Mouse (Mus musculus) forebrain, embryonic 15.5 days (tissue): ENCODE measurements around the gene Cd300ld3. TPM values are rescaled to one million over a fixed set of nuclear protein-coding genes. Genes with fewer than 3 reads are reported as not detected.

Experiments used
- ATAC-seq: fragments of 200-750 bp; cut with Nextera tagmentation; replicated peaks from 2 replicates; pipeline ENCODE4 v1.8.0; 2017; ENCODE audit warnings: mild to moderate bottlenecking, moderate TSS enrichment, moderate library complexity
- H3K27ac ChIP-seq: fragments of 300-500 bp; sonication (generic); replicated peaks from 2 replicates; pipeline ENCODE4 v1.5.1; 2015; ENCODE audit warnings: mild to moderate bottlenecking, inconsistent platforms
- H3K27me3 ChIP-seq: fragments of 300-500 bp; sonication (generic); 2 replicates; pipeline ENCODE4 v1.6.1; 2015; ENCODE audit warnings: inconsistent platforms
- H3K36me3 ChIP-seq: fragments of 300-500 bp; sonication (generic); 2 replicates; pipeline ENCODE4 v1.6.1; 2015; ENCODE audit warnings: mild to moderate bottlenecking, inconsistent platforms
- H3K4me1 ChIP-seq: fragments of 300-500 bp; sonication (generic); 2 replicates; pipeline ENCODE4 v1.6.1; 2015; ENCODE audit warnings: inconsistent platforms
- H3K4me2 ChIP-seq: fragments of 300-500 bp; sonication (generic); replicated peaks from 2 replicates; pipeline ENCODE4 v1.6.1; 2015; ENCODE audit warnings: mild to moderate bottlenecking, inconsistent platforms
- H3K4me3 ChIP-seq: fragments of 300-500 bp; sonication (generic); 2 replicates; pipeline ENCODE4 v1.5.1; 2015; ENCODE audit warnings: mild to moderate bottlenecking, inconsistent platforms
- H3K9ac ChIP-seq: fragments of 300-500 bp; sonication (generic); replicated peaks from 2 replicates; pipeline ENCODE4 v1.6.1; 2015; ENCODE audit warnings: mild to moderate bottlenecking, inconsistent platforms
- H3K9me3 ChIP-seq: fragments of 300-500 bp; sonication (generic); 2 replicates; pipeline ENCODE4 v1.6.1; 2016; ENCODE audit warnings: inconsistent platforms
- WGBS: fragments of 180-500 bp; shearing (Covaris S2); methylation state at CpG from one replicate; pipeline ENCODE4 v1.1.7; 2015; ENCODE audit warnings: mixed read lengths; 5-methylcytosine and 5-hydroxymethylcytosine counted together
- polyA plus RNA-seq: library from polyadenylated mRNA; unstranded; fragments of >200 nt; fragmentation: Nextera tagmentation; extraction: Ambion mirVana; gene quantifications from 2 replicates; pipeline ENCODE4 v1.2.1, GENCODE M21; 2015

Gene Cd300ld3
- not detected in 2 replicates for polyA plus RNA-seq

GRCm38 (mm10) chr11:115048259-115048658, at the start of gene Cd300ld3:
Cd300ld3 (minus strand) TSS chr11:115048409.
- WGBS: 85% methylated on average over 2 of the region's 2 CpGs
- no peak within 1 kb of the TSS for H3K27ac ChIP-seq
- no peak for ATAC-seq

GRCm38 (mm10) chr11:115092140-115092539, 43.9 kb upstream of the Cd300ld3 start:
- ATAC-seq: no peak
- Histone ChIP-seq H3K4me2 (peak overlapping the region; percentile 49; the same call in 1 of the 2 replicates), H3K4me3 (0 out of 2 replicates have a peak overlapping the region, but pooled peaks have one; percentile 27), H3K9ac (no peak overlapping the region), H3K36me3 (no peaks in the 10 kb centered on the region), H3K27me3 (peaks cover 28% of the 10 kb centered on the region), H3K9me3 (peaks cover 3% of the 10 kb centered on the region; the same call in 1 of the 2 replicates), H3K27ac (no peak overlapping the region), H3K4me1 (peaks cover 11% of the 10 kb centered on the region)
- 20% methylated on average over 4 of the region's 4 CpGs for WGBS

More at GRCm38 (mm10) chr11:115048259-115048658, at the start of gene Cd300ld3:
- Histone ChIP-seq H3K27me3 (no peaks in the 10 kb centered on the region), H3K4me1 (no peaks in the 10 kb centered on the region), H3K9ac (no peak within 1 kb of the TSS), H3K9me3 (no peaks in the 10 kb centered on the region), H3K36me3 (no peaks in the 10 kb centered on the region), H3K4me3 (no peak within 1 kb of the TSS), H3K4me2 (no peak within 1 kb of the TSS)

GRCm38 (mm10) chr11:115091362-115091901, 43.2 kb upstream of the Cd300ld3 start, which contains the start of gene Rab37:
Rab37 (plus strand) TSS chr11:115091431.
- no peaks in the 10 kb centered on the region for H3K36me3 ChIP-seq
- peaks cover 3% of the 10 kb centered on the region; the same call in 1 of the 2 replicates for H3K9me3 ChIP-seq
- H3K4me2 ChIP-seq: peak within 1 kb of the TSS; percentile 49
- no peak within 1 kb of the TSS for H3K27ac ChIP-seq
- 1% methylated on average over 36 of the region's 36 CpGs for WGBS
- peaks cover 11% of the 10 kb centered on the region for H3K4me1 ChIP-seq
- H3K9ac ChIP-seq: peak within 1 kb of the TSS; percentile 24; the same call in 1 of the 2 replicates
- H3K27me3 ChIP-seq: peaks cover 28% of the 10 kb centered on the region
- peak within 1 kb of the TSS; percentile 27 for H3K4me3 ChIP-seq
- ATAC-seq: no peak

GRCm38 (mm10) chr11:115089853-115090252, 41.6 kb upstream of the Cd300ld3 start:
- Histone ChIP-seq H3K27me3 (peaks cover 28% of the 10 kb centered on the region), H3K9ac (no peak overlapping the region), H3K9me3 (peaks cover 3% of the 10 kb centered on the region; the same call in 1 of the 2 replicates), H3K4me1 (peaks cover 13% of the 10 kb centered on the region), H3K36me3 (no peaks in the 10 kb centered on the region), H3K4me2 (no peak overlapping the region), H3K4me3 (no peak overlapping the region), H3K27ac (no peak overlapping the region)
- WGBS: 72% methylated on average over 6 of the region's 6 CpGs
- ATAC-seq: no peak

DNA sequence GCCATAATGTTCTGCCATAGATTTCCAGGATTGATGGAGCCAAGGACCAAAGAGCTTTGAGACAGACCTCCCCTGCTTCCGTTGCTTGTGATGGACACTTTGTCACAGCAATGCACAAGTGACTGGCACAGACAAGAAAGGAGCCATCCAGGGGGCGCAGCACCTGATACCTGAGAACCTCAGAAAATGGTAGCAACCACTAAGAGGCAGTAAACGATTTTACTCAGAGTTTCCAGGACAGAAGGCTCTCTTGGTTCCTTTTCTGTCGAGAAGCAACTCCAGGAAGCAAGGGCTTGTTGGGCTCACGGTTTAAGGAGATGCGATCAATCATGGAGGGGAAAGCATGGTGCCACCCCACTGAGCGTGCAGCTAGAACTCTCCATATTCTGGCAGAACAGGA, 38.0 kb upstream of the Cd300ld3 start:
- H3K36me3 ChIP-seq: no peaks in the 10 kb centered on the region
- WGBS: 77% methylated on average over 7 of the region's 7 CpGs
- H3K9me3 ChIP-seq: no peaks in the 10 kb centered on the region
- no peak overlapping the region for H3K4me3 ChIP-seq
- no peak overlapping the region for H3K4me2 ChIP-seq
- ATAC-seq: no peak
- H3K9ac ChIP-seq: no peak overlapping the region
- H3K27ac ChIP-seq: no peak overlapping the region
- peaks cover 12% of the 10 kb centered on the region; the same call in 1 of the 2 replicates for H3K27me3 ChIP-seq
- H3K4me1 ChIP-seq: peaks cover 15% of the 10 kb centered on the region

DNA sequence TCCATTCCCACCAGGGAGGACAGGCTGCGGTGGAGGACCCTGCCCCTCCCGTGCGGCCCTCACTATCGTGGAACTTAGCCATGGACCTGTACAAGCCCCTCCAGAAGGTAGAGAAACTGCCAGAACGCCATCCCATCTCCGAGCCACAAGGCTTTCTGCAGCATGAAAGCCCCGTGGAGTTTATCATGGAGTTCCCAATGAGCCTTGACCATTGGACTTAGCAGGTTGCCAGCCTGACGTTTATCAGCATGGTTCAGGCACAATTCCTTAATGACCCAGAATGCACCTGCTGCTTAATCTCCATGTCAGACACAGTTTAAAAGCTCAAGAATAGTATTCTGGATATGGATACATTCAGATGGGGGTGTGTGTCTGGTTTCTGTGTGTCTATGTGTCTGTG, 36.9 kb upstream of the Cd300ld3 start:
- H3K4me3 ChIP-seq: no peak overlapping the region
- 51% methylated on average over 8 of the region's 8 CpGs for WGBS
- no peak overlapping the region for H3K4me2 ChIP-seq
- H3K27ac ChIP-seq: no peak overlapping the region
- no peak for ATAC-seq
- peaks cover under 1% of the 10 kb centered on the region; the same call in 1 of the 2 replicates for H3K27me3 ChIP-seq
- no peaks in the 10 kb centered on the region for H3K9me3 ChIP-seq
- H3K4me1 ChIP-seq: peaks cover 12% of the 10 kb centered on the region
- no peaks in the 10 kb centered on the region for H3K36me3 ChIP-seq
- no peak overlapping the region for H3K9ac ChIP-seq

- Histone ChIP-seq H3K9ac (no peak overlapping the region), H3K4me1 (peaks cover 12% of the 10 kb centered on the region), H3K27me3 (no peaks in the 10 kb centered on the region; the same call in 1 of the 2 replicates), H3K9me3 (no peaks in the 10 kb centered on the region), H3K4me2 (no peak overlapping the region), H3K4me3 (no peak overlapping the region), H3K27ac (no peak overlapping the region), H3K36me3 (no peaks in the 10 kb centered on the region)
- 19% methylated on average over 12 of the region's 12 CpGs for WGBS
- no peak for ATAC-seq
These were observed 36.4 kb upstream of the Cd300ld3 start for GRCm38 (mm10) chr11:115084595-115084994.

DNA sequence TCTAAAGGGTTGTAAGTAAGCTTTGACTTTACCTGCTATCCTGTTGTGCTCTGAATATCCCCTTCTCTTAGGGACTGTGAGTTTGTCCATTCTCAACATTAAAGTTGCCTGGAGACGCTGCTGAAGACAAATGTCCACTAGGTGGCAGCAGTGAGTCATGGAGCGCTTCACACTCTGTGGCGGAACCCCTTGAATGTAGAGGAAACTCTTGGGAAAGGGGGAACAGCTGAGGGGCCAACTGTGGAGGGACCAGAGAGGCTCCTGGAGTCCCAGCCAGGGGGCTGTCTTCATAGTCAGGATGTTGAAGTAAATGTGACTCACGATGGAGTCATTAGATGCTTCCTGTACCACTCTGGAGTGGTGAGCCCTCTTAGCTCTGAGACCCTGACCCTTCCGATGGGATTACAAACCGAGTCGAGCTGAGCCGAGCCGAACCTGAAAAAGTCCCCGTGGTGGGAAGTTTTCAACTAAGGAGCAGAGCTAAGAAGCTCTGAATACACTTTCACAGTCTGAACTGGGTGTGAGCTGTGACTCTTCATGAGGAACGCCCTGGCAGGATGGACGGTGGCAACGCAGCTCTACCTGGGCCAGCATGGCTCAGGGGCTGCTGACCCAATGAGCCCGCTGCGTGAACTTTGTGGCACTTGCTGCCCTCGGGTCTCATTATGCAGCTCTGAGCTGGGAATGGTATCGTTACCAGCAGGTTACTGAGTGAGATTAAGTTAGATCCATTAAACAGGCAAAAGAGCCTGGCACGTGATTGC, 35.3 kb upstream of the Cd300ld3 start:
- Histone ChIP-seq H3K36me3 (no peaks in the 10 kb centered on the region), H3K4me2 (no peak overlapping the region), H3K27ac (no peak overlapping the region), H3K4me1 (peaks cover 12% of the 10 kb centered on the region), H3K4me3 (no peak overlapping the region), H3K27me3 (no peaks in the 10 kb centered on the region; the same call in 1 of the 2 replicates), H3K9ac (no peak overlapping the region), H3K9me3 (no peaks in the 10 kb centered on the region)
- 39% methylated on average over 18 of the region's 18 CpGs for WGBS
- ATAC-seq: peak; percentile 64

- WGBS: 68% methylated on average over 6 of the region's 6 CpGs
These were observed 34.0 kb upstream of the Cd300ld3 start for GRCm38 (mm10) chr11:115082196-115082595.

DNA sequence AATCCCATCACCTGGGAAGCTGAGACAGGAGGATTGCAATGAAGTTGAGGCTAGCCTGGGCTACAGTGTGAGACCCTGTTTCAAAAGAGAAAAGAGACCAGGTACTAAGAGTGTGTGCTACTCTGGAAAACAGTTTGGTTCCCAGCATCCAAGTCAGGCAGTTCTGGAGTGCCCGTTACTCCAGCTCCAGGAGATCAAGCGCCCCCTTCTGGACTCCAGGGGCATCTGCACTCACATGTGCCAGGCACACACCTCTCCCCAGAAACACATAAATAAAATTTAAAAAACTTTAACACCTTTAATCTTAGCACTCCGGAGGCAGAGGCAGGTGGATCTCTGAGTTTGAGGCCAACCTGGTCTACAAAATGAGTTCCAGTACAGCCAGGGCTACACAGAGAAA, 33.2 kb upstream of the Cd300ld3 start:
- Histone ChIP-seq H3K4me1 (peaks cover 12% of the 10 kb centered on the region), H3K4me3 (no peak overlapping the region), H3K27ac (no peak overlapping the region), H3K9me3 (no peaks in the 10 kb centered on the region), H3K9ac (no peak overlapping the region), H3K27me3 (no peaks in the 10 kb centered on the region; the same call in 1 of the 2 replicates), H3K4me2 (no peak overlapping the region), H3K36me3 (no peaks in the 10 kb centered on the region)
- WGBS: 72% methylated on average over 3 of the region's 3 CpGs
- no peak for ATAC-seq

More at GRCm38 (mm10) chr11:115082196-115082595, 34.0 kb upstream of the Cd300ld3 start:
- no peak overlapping the region for H3K4me2 ChIP-seq
- no peaks in the 10 kb centered on the region; the same call in 1 of the 2 replicates for H3K27me3 ChIP-seq
- no peaks in the 10 kb centered on the region for H3K36me3 ChIP-seq
- no peak overlapping the region for H3K27ac ChIP-seq
- H3K9ac ChIP-seq: no peak overlapping the region
- ATAC-seq: no peak
- no peak overlapping the region for H3K4me3 ChIP-seq
- H3K9me3 ChIP-seq: no peaks in the 10 kb centered on the region
- H3K4me1 ChIP-seq: peaks cover 12% of the 10 kb centered on the region

- H3K4me2 ChIP-seq: no peak overlapping the region
- WGBS: 35% methylated on average over 13 of the region's 13 CpGs
- no peaks in the 10 kb centered on the region for H3K36me3 ChIP-seq
- H3K4me1 ChIP-seq: peaks cover 12% of the 10 kb centered on the region
- H3K9me3 ChIP-seq: no peaks in the 10 kb centered on the region
- H3K27ac ChIP-seq: no peak overlapping the region
- ATAC-seq: no peak
- no peak overlapping the region for H3K4me3 ChIP-seq
- H3K9ac ChIP-seq: no peak overlapping the region
- no peaks in the 10 kb centered on the region; the same call in 1 of the 2 replicates for H3K27me3 ChIP-seq
These were observed 32.7 kb upstream of the Cd300ld3 start for GRCm38 (mm10) chr11:115080886-115081285.

GRCm38 (mm10) chr11:115078680-115079079, 30.5 kb upstream of the Cd300ld3 start:
- 89% methylated on average over 5 of the region's 5 CpGs for WGBS
- no peak for ATAC-seq
- H3K27ac ChIP-seq: no peak overlapping the region
- H3K4me1 ChIP-seq: peaks cover 3% of the 10 kb centered on the region
- no peak overlapping the region for H3K4me2 ChIP-seq
- no peaks in the 10 kb centered on the region for H3K9me3 ChIP-seq
- no peaks in the 10 kb centered on the region for H3K27me3 ChIP-seq
- no peak overlapping the region for H3K9ac ChIP-seq
- no peak overlapping the region for H3K4me3 ChIP-seq
- H3K36me3 ChIP-seq: no peaks in the 10 kb centered on the region
